Mouse (Mus musculus): ENCODE measurements around the gene Hoxb7. TPM values are rescaled to one million over a fixed set of nuclear protein-coding genes. Genes with fewer than 3 reads are reported as not detected.

Hoxb7 gene
- total RNA-seq, 2 experiments from 2014 or later: not detected

- intact Hi-C loops (cut with DNase I): no loop called here
- no peak for DNase-seq (ENCODE audit: low spot score in 2 of 2)
Observed at GRCm38 (mm10) chr11:96321846-96322245, 35.4 kb downstream of the Hoxb7 start.

- DNase-seq (ENCODE audit: low spot score in 2 of 2): no peak
- intact Hi-C loops (cut with DNase I): no loop called here
Observed at GRCm38 (mm10) chr11:96322738-96323137, 36.3 kb downstream of the Hoxb7 start.

- DNase-seq (ENCODE audit: low spot score in 2 of 2): no peak
- intact Hi-C loops (cut with DNase I): no loop called here
Observed at GRCm38 (mm10) chr11:96323154-96323553, 36.7 kb downstream of the Hoxb7 start, which contains the start of gene Hoxb3. Hoxb3 (plus strand) TSS chr11:96323326.

- intact Hi-C loops (cut with DNase I): no loop called here
- DNase-seq (ENCODE audit: low spot score in 2 of 2): no peak
Observed at GRCm38 (mm10) chr11:96324125-96324524, 37.7 kb downstream of the Hoxb7 start.

- intact Hi-C loops (cut with DNase I): no loop called here
- DNase-seq (ENCODE audit: low spot score in 2 of 2): no peak
Observed at GRCm38 (mm10) chr11:96324965-96325364, 38.5 kb downstream of the Hoxb7 start.

- intact Hi-C loops (cut with DNase I): no loop called here
- DNase-seq (ENCODE audit: low spot score in 2 of 2): no peak
Observed at GRCm38 (mm10) chr11:96325747-96326212, 39.4 kb downstream of the Hoxb7 start.

GRCm38 (mm10) chr11:96326705-96327104, 40.3 kb downstream of the Hoxb7 start:
- no peak for DNase-seq (ENCODE audit: low spot score in 2 of 2)

GRCm38 (mm10) chr11:96327122-96327521, 40.7 kb downstream of the Hoxb7 start:
- no peak for DNase-seq (ENCODE audit: low spot score in 2 of 2)
- intact Hi-C loops (cut with DNase I): no loop called here

More at GRCm38 (mm10) chr11:96326705-96327104, 40.3 kb downstream of the Hoxb7 start:
- intact Hi-C loops (cut with DNase I): no loop called here

GRCm38 (mm10) chr11:96327750-96328149, 41.3 kb downstream of the Hoxb7 start:
- intact Hi-C loops (cut with DNase I): no loop called here
- no peak for DNase-seq (ENCODE audit: low spot score in 2 of 2)

GRCm38 (mm10) chr11:96328605-96329004, 42.2 kb downstream of the Hoxb7 start:
- intact Hi-C loops (cut with DNase I): no loop called here
- no peak for DNase-seq (ENCODE audit: low spot score in 2 of 2)

- no peak for DNase-seq (ENCODE audit: low spot score in 2 of 2)
- intact Hi-C loops (cut with DNase I): loop anchor here (10.0 kb wide), 1 partner anchor 137 kb away; the partner anchor contains the start of gene Hoxb13
Observed at GRCm38 (mm10) chr11:96332105-96332504, 45.7 kb downstream of the Hoxb7 start.

- intact Hi-C loops (cut with DNase I): loop anchor here (10.0 kb wide), 1 partner anchor 138 kb away; the partner anchor contains the start of gene Hoxb13
- DNase-seq (ENCODE audit: low spot score in 2 of 2): no peak
Observed at GRCm38 (mm10) chr11:96332618-96333032, 46.2 kb downstream of the Hoxb7 start.

GRCm38 (mm10) chr11:96333241-96334001, 47.0 kb downstream of the Hoxb7 start:
- DNase-seq (ENCODE audit: low spot score in 2 of 2): no peak
- intact Hi-C loops (cut with DNase I): loop anchor here (10.0 kb wide), 1 partner anchor 139 kb away; the partner anchor contains the start of gene Hoxb13

GRCm38 (mm10) chr11:96334002-96334364, 47.6 kb downstream of the Hoxb7 start:
- intact Hi-C loops (cut with DNase I): loop anchor here (10.0 kb wide), 1 partner anchor 139 kb away; the partner anchor contains the start of gene Hoxb13
- no peak for DNase-seq (ENCODE audit: low spot score in 2 of 2)

- intact Hi-C loops (cut with DNase I): loop anchor here (10.0 kb wide), 1 partner anchor 140 kb away; the partner anchor contains the start of gene Hoxb13
- DNase-seq (ENCODE audit: low spot score in 2 of 2): no peak
Observed at GRCm38 (mm10) chr11:96334998-96335397, 48.6 kb downstream of the Hoxb7 start.

GRCm38 (mm10) chr11:96336597-96336996, 50.2 kb downstream of the Hoxb7 start:
- intact Hi-C loops (cut with DNase I): loop anchor here (10.0 kb wide), 1 partner anchor 142 kb away; the partner anchor contains the start of gene Hoxb13
- DNase-seq (ENCODE audit: low spot score in 2 of 2): no peak

GRCm38 (mm10) chr11:96337026-96337425, 50.6 kb downstream of the Hoxb7 start:
- no peak for DNase-seq (ENCODE audit: low spot score in 2 of 2)
- intact Hi-C loops (cut with DNase I): loop anchor here (10.0 kb wide), 1 partner anchor 142 kb away; the partner anchor contains the start of gene Hoxb13

- no peak for DNase-seq (ENCODE audit: low spot score in 2 of 2)
Observed at GRCm38 (mm10) chr11:96338957-96339855, 52.8 kb downstream of the Hoxb7 start.

More at GRCm38 (mm10) chr11:96338957-96339855, 52.8 kb downstream of the Hoxb7 start:
- intact Hi-C loops (cut with DNase I): loop anchor here (10.0 kb wide), 1 partner anchor 144 kb away; the partner anchor contains the start of gene Hoxb13

Measured in left cerebral cortex, postnatal 14 days (tissue).